Mouse (Mus musculus): ENCODE data around the gene Rbfox3. TPM values are rescaled to one million over a fixed set of nuclear protein-coding genes. Genes with fewer than 3 reads are reported as not detected.

Rbfox3 gene
- polyA plus RNA-seq, 2 experiments: 0.08 to 0.17 TPM

GRCm38 (mm10) chr11:118680699-118681098 is 230.7 kb downstream of the Rbfox3 start:
- no peaks in the 10 kb centered on the region for H3K27me3 ChIP-seq (ENCODE audit: control insufficient read depth, insufficient read depth, low read length)
- no peak overlapping the region for H3K27ac ChIP-seq
- no peak overlapping the region for H3K4me2 ChIP-seq (ENCODE audit: low read depth)
- no peak for DNase-seq (ENCODE audit: low read depth in 3 of 3, low spot score in 3 of 3)
- H3K9me3 ChIP-seq (ENCODE audit: control insufficient read depth, low read length): no peaks in the 10 kb centered on the region
- no peaks in the 10 kb centered on the region for H3K4me1 ChIP-seq (replicated peaks; ENCODE audit: control insufficient read depth in 2 of 2, insufficient read depth in 2 of 2, low read length in 1 of 2)
- TF ChIP-seq CTCF (IDR thresholded peaks at IDR 0.05; ENCODE audit: low read depth) (no peak), EP300 (IDR thresholded peaks at IDR 0.05; ENCODE audit: low read depth) (no peak)
- no peaks in the 10 kb centered on the region for H3K36me3 ChIP-seq (replicated peaks; ENCODE audit: control insufficient read depth, insufficient read depth, low read depth)
- ATAC-seq (ENCODE audit: insufficient read depth): no peak
- WGBS (ENCODE audit: insufficient replicate concordance): 73% methylated on average over 10 of the region's 10 CpGs
- no peak overlapping the region for H3K4me3 ChIP-seq (ENCODE audit: insufficient read depth in 1 of 2, low read depth in 2 of 2, low read length in 2 of 2)
- H3K9ac ChIP-seq (replicated peaks): no peak overlapping the region

GRCm38 (mm10) chr11:118679736-118680410 is 231.5 kb downstream of the Rbfox3 start:
- no peak for TF ChIP-seq CTCF (IDR thresholded peaks at IDR 0.05; ENCODE audit: low read depth)
- no peak for TF ChIP-seq EP300 (IDR thresholded peaks at IDR 0.05; ENCODE audit: low read depth)
- no peaks in the 10 kb centered on the region for H3K36me3 ChIP-seq (replicated peaks; ENCODE audit: control insufficient read depth, insufficient read depth, low read depth)
- 63% methylated on average over 24 of the region's 24 CpGs for WGBS (ENCODE audit: insufficient replicate concordance)
- H3K27me3 ChIP-seq (ENCODE audit: control insufficient read depth, insufficient read depth, low read length): no peaks in the 10 kb centered on the region
- H3K4me1 ChIP-seq (replicated peaks; ENCODE audit: control insufficient read depth in 2 of 2, insufficient read depth in 2 of 2, low read length in 1 of 2): no peaks in the 10 kb centered on the region
- ATAC-seq (ENCODE audit: insufficient read depth) (no peak), DNase-seq (ENCODE audit: low read depth in 3 of 3, low spot score in 3 of 3) (no peak)
- H3K9ac ChIP-seq (replicated peaks): no peak overlapping the region
- no peak overlapping the region for H3K4me2 ChIP-seq (ENCODE audit: low read depth)
- no peaks in the 10 kb centered on the region for H3K9me3 ChIP-seq (ENCODE audit: control insufficient read depth, low read length)
- H3K27ac ChIP-seq: no peak overlapping the region
- no peak overlapping the region for H3K4me3 ChIP-seq (ENCODE audit: insufficient read depth in 1 of 2, low read depth in 2 of 2, low read length in 2 of 2)

GRCm38 (mm10) chr11:118678515-118679104 is 232.8 kb downstream of the Rbfox3 start:
- Histone ChIP-seq H3K4me3 (ENCODE audit: insufficient read depth in 1 of 2, low read depth in 2 of 2, low read length in 2 of 2) (no peak overlapping the region), H3K36me3 (replicated peaks; ENCODE audit: control insufficient read depth, insufficient read depth, low read depth) (no peaks in the 10 kb centered on the region), H3K9me3 (ENCODE audit: control insufficient read depth, low read length) (no peaks in the 10 kb centered on the region), H3K27ac (no peak overlapping the region), H3K27me3 (ENCODE audit: control insufficient read depth, insufficient read depth, low read length) (no peaks in the 10 kb centered on the region), H3K4me1 (replicated peaks; ENCODE audit: control insufficient read depth in 2 of 2, insufficient read depth in 2 of 2, low read length in 1 of 2) (no peaks in the 10 kb centered on the region), H3K9ac (replicated peaks) (no peak overlapping the region), H3K4me2 (ENCODE audit: low read depth) (no peak overlapping the region)
- 36% methylated on average over 20 of the region's 20 CpGs for WGBS (ENCODE audit: insufficient replicate concordance)
- ATAC-seq (ENCODE audit: insufficient read depth): no peak
- TF ChIP-seq EP300 (IDR thresholded peaks at IDR 0.05; ENCODE audit: low read depth) (no peak), CTCF (IDR thresholded peaks at IDR 0.05; ENCODE audit: low read depth) (no peak)
- DNase-seq (ENCODE audit: low read depth in 3 of 3, low spot score in 3 of 3): no peak

DNA sequence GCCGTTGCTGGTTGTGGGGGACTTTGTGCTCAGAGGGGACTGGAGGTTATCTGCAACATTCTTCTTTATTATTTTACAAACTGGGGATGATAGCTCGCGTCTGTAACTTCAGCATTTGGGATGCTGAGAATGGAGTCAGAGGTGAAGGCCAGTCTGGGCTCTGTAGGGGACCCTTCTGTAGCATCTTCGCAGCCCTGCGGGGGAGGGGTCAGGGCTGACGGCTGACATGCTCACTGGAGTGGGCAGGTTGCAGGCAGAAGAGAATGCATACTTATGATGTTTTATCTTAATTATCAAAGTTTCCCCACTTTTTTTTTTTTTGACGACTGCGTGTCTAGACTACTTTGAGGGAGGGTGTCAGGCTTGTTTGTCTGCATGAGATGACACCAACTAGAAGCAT is 234.1 kb downstream of the Rbfox3 start:
- DNase-seq (ENCODE audit: low read depth in 3 of 3, low spot score in 3 of 3) (no peak), ATAC-seq (ENCODE audit: insufficient read depth) (no peak)
- no peak overlapping the region for H3K4me3 ChIP-seq (ENCODE audit: insufficient read depth in 1 of 2, low read depth in 2 of 2, low read length in 2 of 2)

DNA sequence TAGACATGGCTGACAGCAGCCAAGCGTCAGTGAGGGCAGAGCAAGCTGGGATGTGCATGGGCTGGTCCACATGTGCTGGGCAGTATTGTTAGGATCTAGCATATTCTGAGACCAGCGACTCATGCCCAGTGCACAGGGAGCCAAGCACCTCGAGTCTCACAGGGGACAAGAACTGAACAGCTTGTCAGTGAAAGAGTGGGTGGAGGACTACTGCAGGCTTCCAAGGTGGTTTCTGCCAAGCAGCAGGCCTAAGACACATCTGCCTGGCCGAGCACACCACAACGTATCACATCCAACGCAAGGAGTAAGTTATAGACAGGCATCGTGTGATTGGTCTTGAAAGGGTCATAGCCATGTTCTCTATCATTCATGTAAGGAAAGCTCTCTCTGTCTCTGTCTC is 235.0 kb downstream of the Rbfox3 start:
- Histone ChIP-seq H3K4me2 (ENCODE audit: low read depth) (no peak overlapping the region), H3K9ac (replicated peaks) (no peak overlapping the region), H3K4me3 (ENCODE audit: insufficient read depth in 1 of 2, low read depth in 2 of 2, low read length in 2 of 2) (no peak overlapping the region), H3K36me3 (replicated peaks; ENCODE audit: control insufficient read depth, insufficient read depth, low read depth) (no peaks in the 10 kb centered on the region), H3K4me1 (replicated peaks; ENCODE audit: control insufficient read depth in 2 of 2, insufficient read depth in 2 of 2, low read length in 1 of 2) (no peaks in the 10 kb centered on the region), H3K27me3 (ENCODE audit: control insufficient read depth, insufficient read depth, low read length) (no peaks in the 10 kb centered on the region), H3K9me3 (ENCODE audit: control insufficient read depth, low read length) (no peaks in the 10 kb centered on the region), H3K27ac (no peak overlapping the region)
- DNase-seq (ENCODE audit: low read depth in 3 of 3, low spot score in 3 of 3) (no peak), ATAC-seq (ENCODE audit: insufficient read depth) (no peak)
- 61% methylated on average over 7 of the region's 7 CpGs for WGBS (ENCODE audit: insufficient replicate concordance)
- TF ChIP-seq EP300 (IDR thresholded peaks at IDR 0.05; ENCODE audit: low read depth) (no peak), CTCF (IDR thresholded peaks at IDR 0.05; ENCODE audit: low read depth) (no peak)

More for the DNA sequence above, 234.1 kb downstream of the Rbfox3 start:
- Histone ChIP-seq H3K36me3 (replicated peaks; ENCODE audit: control insufficient read depth, insufficient read depth, low read depth) (no peaks in the 10 kb centered on the region), H3K9me3 (ENCODE audit: control insufficient read depth, low read length) (no peaks in the 10 kb centered on the region), H3K27me3 (ENCODE audit: control insufficient read depth, insufficient read depth, low read length) (no peaks in the 10 kb centered on the region), H3K27ac (no peak overlapping the region), H3K4me1 (replicated peaks; ENCODE audit: control insufficient read depth in 2 of 2, insufficient read depth in 2 of 2, low read length in 1 of 2) (no peaks in the 10 kb centered on the region), H3K4me2 (ENCODE audit: low read depth) (no peak overlapping the region), H3K9ac (replicated peaks) (no peak overlapping the region)
- TF ChIP-seq CTCF (IDR thresholded peaks at IDR 0.05; ENCODE audit: low read depth) (no peak), EP300 (IDR thresholded peaks at IDR 0.05; ENCODE audit: low read depth) (no peak)
- 39% methylated on average over 8 of the region's 8 CpGs for WGBS (ENCODE audit: insufficient replicate concordance)

Data from liver, embryonic 14.5 days (tissue).